Mouse (Mus musculus) urinary bladder, adult 18-20 months (tissue): Measurements from ENCODE around the gene Med13.

Experiments used
- DNase-seq, 2 experiments: peaks; one replicate each; pipeline ENCODE4 v3.0.0; 2022; ENCODE audit warnings: low spot score in 2 of 2, mixed read lengths in 2 of 2

The Med13 gene

GRCm38 (mm10) chr11:86356854-86357788 is at the start of gene Med13:
Gene Med13, minus strand, starts transcription at chr11:86357602.
- DNase-seq, result peak in 1 of 2 experiments; percentile 43

- DNase-seq, result no peak
These were observed 47.2 kb upstream of the Med13 start for GRCm38 (mm10) chr11:86404590-86404989.

GRCm38 (mm10) chr11:86403845-86404244 is 46.4 kb upstream of the Med13 start:
- no peak for DNase-seq

- DNase-seq, result no peak
These were observed 42.1 kb upstream of the Med13 start for GRCm38 (mm10) chr11:86399241-86400107.

GRCm38 (mm10) chr11:86396950-86397594 is 39.7 kb upstream of the Med13 start:
- DNase-seq, result no peak

- no peak for DNase-seq
These were observed 39.1 kb upstream of the Med13 start for GRCm38 (mm10) chr11:86396518-86396917.

GRCm38 (mm10) chr11:86395513-86396125 is 38.2 kb upstream of the Med13 start:
- DNase-seq, result peak; percentile 26 to 39

- DNase-seq, result no peak
These were observed 37.7 kb upstream of the Med13 start for GRCm38 (mm10) chr11:86395100-86395499.

- no peak for DNase-seq
These were observed 34.3 kb upstream of the Med13 start for GRCm38 (mm10) chr11:86391687-86392086.

- peak in 1 of 2 experiments; percentile 9 for DNase-seq
These were observed 32.9 kb upstream of the Med13 start for GRCm38 (mm10) chr11:86390308-86390707.

- DNase-seq, result no peak
These were observed 32.1 kb upstream of the Med13 start for GRCm38 (mm10) chr11:86389506-86389905.

- DNase-seq, result no peak
These were observed 31.5 kb upstream of the Med13 start for GRCm38 (mm10) chr11:86388821-86389480.

- DNase-seq, result no peak
These were observed 29.9 kb upstream of the Med13 start for GRCm38 (mm10) chr11:86387121-86387893.

GRCm38 (mm10) chr11:86386576-86386975 is 29.2 kb upstream of the Med13 start:
- DNase-seq, result no peak

- no peak for DNase-seq
These were observed 28.4 kb upstream of the Med13 start for GRCm38 (mm10) chr11:86385710-86386282.

GRCm38 (mm10) chr11:86384141-86384540 is 26.7 kb upstream of the Med13 start:
- DNase-seq, result no peak

- DNase-seq, result no peak
These were observed 25.2 kb upstream of the Med13 start for GRCm38 (mm10) chr11:86382520-86383157.

- DNase-seq, result no peak
These were observed 24.2 kb upstream of the Med13 start for GRCm38 (mm10) chr11:86381478-86382091.
